Mouse (Mus musculus) neural tube, embryonic 13.5 days (tissue): ENCODE measurements around the gene Oxgr1. TPM values are rescaled to one million over a fixed set of nuclear protein-coding genes. Genes with fewer than 3 reads are reported as not detected.

ENCODE experiments used
- polyA plus RNA-seq: library from polyadenylated mRNA; unstranded; fragments of >200 nt; fragmentation: Nextera tagmentation; extraction: Ambion mirVana; gene quantifications from 2 replicates; pipeline ENCODE4 v1.2.1, GENCODE M21; 2015

Oxgr1 gene
- polyA plus RNA-seq, 1 experiment from 2014 or later, result not detected

Other genes with a start within 250 kb of the Oxgr1 start
- gene Mbnl2, start 233.2 kb upstream of the Oxgr1 start, polyA plus RNA-seq, result 39.2 and 39.4 TPM in 2 replicates